16 mouse cellular contexts compared by ENCODE assay signal in genomic region chr5:146648519-146649060, GRCm38 (mm10).
"Had no signal": no experiment of that assay in that cellular context is flagged by ENCODE, and none has a peak within 500 bp of the region (broad histone marks: within the 10 kb centered on the region; RNA-seq: fewer than 3 reads in every experiment).

No protein-coding gene starts in this region.

- H3K9me3 ChIP-seq: kidney, embryonic 15.5 days; liver, embryonic 13.5 days; midbrain, embryonic 12.5 days; midbrain, embryonic 15.5 days had no signal

- H3K9ac ChIP-seq: kidney, embryonic 15.5 days; liver, embryonic 13.5 days; midbrain, embryonic 12.5 days; midbrain, embryonic 15.5 days had no signal

- H3K27ac ChIP-seq: kidney, embryonic 15.5 days; liver, embryonic 13.5 days; midbrain, embryonic 12.5 days; midbrain, embryonic 15.5 days; stomach, postnatal 0 days had no signal

- H3K4me2 ChIP-seq: kidney, embryonic 15.5 days; liver, embryonic 13.5 days; midbrain, embryonic 12.5 days; midbrain, embryonic 15.5 days had no signal

- DNase-seq: kidney, adult 8-10 months; kidney, postnatal 10 days; kidney, postnatal 36 days; layer of hippocampus, adult 9-11 months; liver, embryonic 13.5 days; lung, adult 2 months; lung, postnatal 14 days; lung, postnatal 4 days; thymus, adult 2 months; thymus, postnatal 14 days; thymus, postnatal 4 days had no signal

- H3K36me3 ChIP-seq: kidney, embryonic 15.5 days; liver, embryonic 13.5 days; midbrain, embryonic 12.5 days; midbrain, embryonic 15.5 days had no signal

- H3K4me3 ChIP-seq: kidney, embryonic 15.5 days; liver, embryonic 13.5 days; midbrain, embryonic 12.5 days; midbrain, embryonic 15.5 days; myocyte had no signal

- H3K4me1 ChIP-seq: kidney, embryonic 15.5 days; liver, embryonic 13.5 days had no signal

- H3K27me3 ChIP-seq: kidney, embryonic 15.5 days; liver, embryonic 13.5 days; midbrain, embryonic 12.5 days had no signal
